Mouse (Mus musculus) hematopoietic stem cell, adult 5-6 weeks (primary cell): Measurements from ENCODE around the gene Rpl36. TPM values are rescaled to one million over a fixed set of nuclear protein-coding genes. Genes with fewer than 3 reads are reported as not detected.
"Not testable (repeated sequence)": the region's sequence is repeated elsewhere in the genome, so short reads cannot be mapped to it uniquely, and the experiment has no call there.

ENCODE experiments used
- ATAC-seq, 2 experiments: fragments of 125-278 bp in 1 of 2; replicated peaks in 1 of 2; 2 replicates each; pipeline ENCODE4 v1.8.0; 2016 to 2017; ENCODE audit warnings: inconsistent platforms in 2 of 2, mild to moderate bottlenecking in 2 of 2, moderate number of reproducible peaks in 2 of 2, low read depth in 1 of 2, moderate TSS enrichment in 1 of 2; ENCODE audit not compliant: low FRiP score in 2 of 2, poor library complexity in 2 of 2, severe bottlenecking in 2 of 2, insufficient read depth in 1 of 2, low TSS enrichment in 1 of 2
- total RNA-seq: library from RNA; stranded (forward); fragments of 172-1452, 232-1000 nt; gene quantifications from 2 replicates; pipeline ENCODE4 v1.2.3, GENCODE M21; 2017

The Rpl36 gene
- total RNA-seq, 1 experiment from 2014 or later: 2,030 TPM

DNA sequence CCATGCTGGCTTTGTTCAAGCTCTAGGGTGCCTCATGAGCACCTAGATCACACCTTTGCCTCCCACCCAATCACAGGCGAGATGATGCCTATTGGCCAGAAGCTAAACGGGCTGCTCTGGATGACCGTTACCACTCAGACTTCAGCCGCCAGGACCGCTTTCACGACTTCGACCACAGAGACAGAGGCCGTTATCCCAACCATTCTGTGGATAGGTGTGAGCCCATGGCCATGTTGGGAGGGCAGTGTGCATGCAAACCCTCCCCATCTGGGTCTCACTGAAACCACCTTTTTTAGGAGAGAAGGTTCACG lies 9.2 kb upstream of the Rpl36 start:
- no peak for ATAC-seq

GRCm38 (mm10) chr17:56604422-56604821 lies 8.8 kb upstream of the Rpl36 start:
- no peak for ATAC-seq

DNA sequence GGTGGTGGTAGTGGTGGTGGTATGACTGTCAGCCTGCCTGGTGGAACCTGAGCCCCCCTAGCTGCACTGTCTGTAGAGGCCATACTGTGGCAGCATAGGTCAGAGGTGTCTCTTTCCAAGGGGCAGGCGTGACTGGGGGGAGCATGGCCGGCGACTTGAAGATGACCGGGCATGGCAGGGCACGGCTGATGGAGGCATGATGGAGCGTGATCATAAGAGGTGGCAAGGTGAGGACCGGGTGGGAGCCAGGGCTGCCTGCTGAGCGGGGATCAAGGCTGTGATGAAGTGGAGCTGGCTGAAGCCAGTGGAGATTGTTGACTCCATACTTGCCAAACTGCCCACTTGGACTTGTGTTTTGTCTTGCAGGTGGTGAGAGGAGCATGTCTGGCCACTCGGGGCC lies 7.8 kb upstream of the Rpl36 start:
- no peak for ATAC-seq

GRCm38 (mm10) chr17:56607521-56608062 lies 5.6 kb upstream of the Rpl36 start:
- no peak for ATAC-seq

DNA sequence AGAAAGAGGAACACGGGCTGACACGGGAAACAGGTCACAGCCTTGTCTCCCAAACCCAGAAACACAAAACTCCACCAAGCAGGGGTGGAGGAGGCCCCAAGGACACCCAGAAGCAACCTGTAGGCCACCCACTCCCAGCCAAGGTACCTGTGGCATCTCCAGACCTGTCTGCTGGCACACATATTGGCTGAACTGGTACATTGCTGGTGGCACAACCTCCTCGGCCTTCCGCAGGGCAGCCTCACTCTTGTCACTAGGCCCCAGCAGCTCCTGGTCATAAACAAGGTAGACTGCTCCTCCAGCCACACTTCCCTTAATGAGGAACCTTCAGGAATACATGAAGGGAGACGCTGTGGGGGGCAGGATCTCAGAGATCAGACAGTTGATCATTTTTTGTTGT lies 4.5 kb upstream of the Rpl36 start:
- ATAC-seq: no peak

DNA sequence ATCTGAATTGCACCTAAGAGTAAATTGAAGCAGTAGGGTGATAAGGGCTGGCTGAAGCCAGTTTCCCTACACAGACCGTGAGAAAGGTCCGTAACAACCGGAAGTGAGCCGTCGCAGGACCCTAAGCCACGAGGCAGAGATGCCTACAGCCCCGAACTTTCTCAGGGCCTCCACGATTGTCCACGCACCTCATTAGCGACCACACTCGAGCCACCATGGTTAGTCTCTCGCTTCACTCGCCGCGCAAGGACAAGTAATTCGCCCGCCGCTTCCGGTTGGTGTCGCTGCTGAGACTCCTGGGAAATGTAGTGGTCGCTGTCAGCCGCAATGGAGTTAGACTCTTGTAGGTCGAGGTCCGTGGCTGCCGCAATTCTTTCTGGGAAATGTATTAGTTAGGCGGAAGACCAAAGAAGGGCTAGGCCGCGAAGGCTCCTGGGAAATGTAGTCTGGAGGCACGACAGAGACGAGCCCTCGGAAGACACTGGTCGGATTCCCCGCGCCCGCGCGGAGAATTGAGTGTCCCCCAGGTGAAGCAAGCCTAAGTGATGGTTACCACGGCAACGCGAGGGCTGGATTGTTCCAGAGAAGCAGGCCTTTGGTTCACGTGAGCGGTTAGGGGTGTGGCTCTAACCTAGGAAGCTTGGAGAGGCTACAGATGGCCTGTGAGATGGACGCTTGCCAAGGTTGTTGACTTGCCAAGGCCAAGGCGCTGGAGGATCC lies 3.6 kb upstream of the Rpl36 start, which contains the start of gene 2410015M20Rik:
2410015M20Rik (minus strand) TSS at position 320 of the 720 bp plus-strand sequence.
- ATAC-seq: peak; percentile 76 to 85

DNA sequence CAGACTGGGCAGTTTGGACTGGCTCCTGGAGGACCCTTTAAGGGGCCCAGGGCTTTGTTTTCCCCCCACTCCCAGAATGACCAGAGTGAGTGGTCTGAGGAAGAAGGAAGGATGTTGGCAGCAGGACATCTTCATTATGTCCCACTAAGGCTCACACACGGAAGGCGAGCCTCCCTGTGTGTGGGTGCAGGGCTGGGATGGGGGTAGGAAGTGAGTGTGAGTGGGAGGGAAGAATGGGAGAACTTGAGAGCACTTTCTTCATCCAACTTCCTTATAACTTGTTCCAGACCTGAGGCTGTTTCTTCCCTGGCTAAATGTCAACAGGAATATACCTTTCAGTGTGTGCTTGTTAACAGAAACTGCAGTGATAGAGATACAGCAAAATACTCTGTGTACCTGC lies 1.9 kb upstream of the Rpl36 start:
- ATAC-seq: no peak

DNA sequence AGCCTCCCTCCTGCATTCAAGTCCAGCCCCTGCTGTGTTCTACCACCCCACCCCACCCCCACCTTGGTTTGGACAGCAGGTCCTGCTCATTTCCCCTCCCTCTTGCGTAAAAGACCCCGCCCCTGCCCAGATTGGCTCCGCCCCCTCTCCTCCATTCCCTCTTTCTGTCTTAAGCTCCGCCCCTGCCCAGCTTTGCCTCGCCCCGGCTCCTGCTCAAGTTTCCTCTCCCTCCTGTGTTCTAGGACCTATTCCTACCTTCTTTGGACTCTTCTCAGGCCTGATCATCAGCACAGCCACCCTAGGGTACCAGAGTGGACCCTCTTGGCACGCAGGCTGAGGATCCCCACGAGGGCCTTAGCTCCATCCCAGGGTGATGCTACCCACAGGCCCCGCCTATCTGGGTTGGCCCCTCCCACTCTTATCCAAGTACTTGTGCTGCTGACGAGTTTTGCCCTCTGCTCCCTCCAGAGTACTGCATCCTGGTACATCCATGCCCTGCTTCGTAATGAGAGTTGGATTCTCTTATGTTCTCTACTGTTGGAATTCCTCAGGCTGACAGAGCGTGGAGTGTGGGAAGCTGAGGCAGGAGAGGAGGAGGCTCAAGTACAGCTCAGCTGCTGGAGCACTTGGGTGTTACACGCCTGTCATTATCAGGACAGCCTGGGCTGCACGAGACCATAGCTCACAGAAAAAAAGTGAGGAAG lies 1.2 kb upstream of the Rpl36 start:
- ATAC-seq: no peak

DNA sequence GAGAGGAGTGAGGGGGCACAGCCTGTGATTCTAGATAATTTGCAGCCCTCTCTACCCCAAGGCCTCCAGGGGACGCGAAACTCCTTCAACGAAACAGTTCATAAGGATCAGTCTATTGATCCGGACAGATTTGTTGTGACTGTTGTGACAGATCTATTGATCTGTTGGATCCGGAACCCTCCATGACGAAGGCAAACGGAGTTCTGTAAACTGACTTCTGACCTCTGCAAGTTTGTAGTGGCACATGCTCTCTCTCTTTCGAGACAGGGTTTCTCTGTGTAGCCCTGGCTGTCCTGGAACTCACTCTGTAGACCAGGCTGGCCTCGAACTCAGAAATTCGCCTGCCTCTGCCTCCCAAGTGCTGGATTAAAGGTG lies 664 bp upstream of the Rpl36 start:
- ATAC-seq: not testable (repeated sequence)

DNA sequence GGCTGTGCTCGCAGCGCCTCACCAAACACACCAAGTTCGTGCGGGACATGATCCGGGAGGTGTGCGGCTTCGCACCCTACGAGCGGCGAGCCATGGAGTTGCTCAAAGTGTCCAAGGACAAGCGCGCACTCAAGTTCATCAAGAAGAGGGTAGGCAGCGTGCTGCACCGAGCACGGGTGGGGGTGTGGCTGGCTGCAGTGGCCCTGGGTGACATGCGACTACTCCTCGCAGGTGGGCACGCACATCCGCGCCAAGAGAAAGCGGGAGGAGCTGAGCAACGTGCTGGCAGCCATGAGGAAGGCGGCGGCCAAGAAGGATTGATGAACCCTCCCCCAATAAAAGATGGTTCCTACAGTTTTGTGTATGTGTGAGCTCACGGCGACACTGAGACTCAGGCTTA lies 677 bp downstream of the Rpl36 start:
- not testable (repeated sequence) for ATAC-seq

DNA sequence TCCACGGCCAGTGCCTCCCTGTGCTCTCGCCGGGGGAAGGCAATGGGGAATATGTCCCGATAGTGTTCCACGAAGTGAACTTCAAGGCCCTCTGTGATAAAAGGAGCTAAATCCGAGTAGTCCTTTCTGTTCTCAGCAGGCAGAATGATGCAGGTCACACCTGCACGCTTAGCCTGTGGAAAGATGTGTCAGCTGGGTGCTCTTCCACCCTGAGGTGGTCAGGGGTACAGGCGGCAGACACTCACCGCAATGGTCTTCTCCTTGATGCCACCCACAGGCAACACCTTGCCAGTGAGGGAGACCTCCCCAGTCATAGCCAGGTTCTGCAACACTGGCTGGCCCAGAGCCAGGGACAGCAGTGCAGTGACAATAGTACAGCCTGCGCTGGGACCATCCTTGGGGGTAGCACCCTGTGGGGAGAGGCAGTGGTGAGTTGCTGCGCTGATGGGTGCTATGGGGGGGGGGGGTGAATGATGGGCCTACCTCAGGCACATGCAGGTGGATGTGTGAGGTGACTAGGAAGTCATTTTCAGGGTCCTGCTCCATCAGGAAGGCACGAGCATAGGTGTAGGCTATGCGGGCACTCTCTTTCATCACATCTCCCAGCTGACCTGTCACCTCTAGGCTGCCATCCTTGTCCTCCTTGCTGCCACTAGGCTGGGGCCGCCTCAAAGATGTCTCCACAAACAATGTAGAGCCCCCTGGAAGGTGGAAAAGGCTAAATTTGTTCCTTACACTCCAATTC lies 1.3 kb downstream of the Rpl36 start:
- ATAC-seq: no peak

DNA sequence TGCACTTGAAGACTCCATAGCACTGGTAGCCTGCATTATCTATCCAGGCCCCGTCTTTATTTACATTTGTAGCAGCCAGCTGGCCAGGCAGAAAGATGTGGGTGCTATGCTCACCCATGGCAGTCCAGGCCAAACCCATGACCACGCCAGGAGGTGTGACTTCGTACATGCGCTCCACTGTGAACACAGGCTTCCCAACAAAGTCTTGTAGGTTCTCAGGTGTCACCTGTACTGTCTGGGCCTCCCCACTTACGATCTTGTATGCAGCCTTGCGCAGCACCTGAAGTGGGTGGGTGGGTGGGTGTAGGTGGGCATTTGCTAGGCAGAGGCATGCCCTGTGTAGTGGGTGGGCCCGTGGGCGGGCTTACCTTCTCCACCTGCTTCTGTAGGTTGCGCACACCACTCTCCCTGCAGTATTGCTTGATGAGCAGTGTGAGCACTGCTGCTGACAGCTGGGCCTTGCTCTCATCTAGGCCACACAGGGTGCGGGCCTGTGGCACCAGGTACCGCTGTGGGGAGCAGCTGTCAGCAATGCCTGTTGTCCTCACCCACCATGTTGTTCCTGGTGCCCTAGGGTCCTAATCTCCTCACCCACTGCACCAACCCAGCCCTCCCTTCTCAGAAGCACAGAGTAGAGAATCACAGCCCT lies 2.0 kb downstream of the Rpl36 start:
- ATAC-seq: no peak

DNA sequence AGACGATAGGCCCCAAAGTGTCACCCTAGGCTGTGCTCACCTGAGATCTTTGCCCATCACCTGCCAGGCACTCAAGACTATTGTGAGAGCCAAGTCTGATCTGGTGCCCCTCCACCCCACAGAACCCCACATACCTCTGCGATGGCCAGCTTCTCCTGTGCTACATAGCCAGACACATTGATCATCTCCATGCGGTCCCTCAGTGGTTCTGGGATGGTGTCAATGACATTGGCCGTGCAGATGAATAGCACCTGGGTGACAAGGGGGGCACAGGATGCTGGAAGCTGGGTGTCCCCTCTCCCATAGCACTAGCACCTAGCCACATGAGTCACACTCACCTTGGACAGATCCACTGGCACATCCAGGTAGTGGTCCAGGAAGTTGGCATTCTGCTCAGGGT lies 2.6 kb downstream of the Rpl36 start:
- ATAC-seq: no peak

DNA sequence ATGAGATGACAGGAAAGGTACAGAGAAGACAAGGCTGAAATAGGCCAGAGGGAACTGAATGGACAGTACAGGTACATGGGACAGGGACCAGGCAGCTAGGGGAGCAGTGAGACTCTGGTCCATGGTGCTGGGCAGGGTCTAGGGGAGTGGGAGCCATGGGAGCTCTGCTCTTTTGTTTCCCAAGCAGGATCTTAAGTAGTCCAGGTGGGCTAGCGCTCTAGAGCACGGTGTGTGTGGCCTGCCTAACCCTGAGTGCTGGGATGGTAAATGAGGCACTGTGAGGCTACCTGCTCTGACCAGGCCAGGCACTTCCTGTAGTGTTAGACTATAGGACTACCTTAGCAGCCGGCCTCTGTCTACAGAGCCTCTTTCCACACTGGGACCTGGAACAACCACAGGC lies 3.5 kb downstream of the Rpl36 start:
- ATAC-seq: no peak

DNA sequence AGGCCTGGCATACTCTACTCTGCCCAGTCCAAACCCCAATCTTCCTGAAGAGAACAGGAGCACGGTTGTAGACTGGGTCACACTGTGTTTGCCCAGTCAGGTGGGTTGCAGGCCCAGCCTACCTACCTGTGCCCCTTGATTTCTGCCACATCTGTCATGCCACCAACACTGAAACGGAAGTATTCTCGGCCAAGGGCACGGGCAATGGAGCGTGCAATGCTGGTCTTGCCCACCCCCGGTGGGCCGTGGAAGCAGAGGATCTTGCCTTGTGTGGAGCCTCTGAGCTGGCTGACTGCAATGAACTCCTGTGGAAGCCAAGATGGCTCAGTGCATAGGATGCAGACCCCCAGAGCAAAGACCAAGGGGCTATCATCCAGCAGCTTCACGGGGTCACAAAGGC lies 4.4 kb downstream of the Rpl36 start:
- ATAC-seq: no peak

DNA sequence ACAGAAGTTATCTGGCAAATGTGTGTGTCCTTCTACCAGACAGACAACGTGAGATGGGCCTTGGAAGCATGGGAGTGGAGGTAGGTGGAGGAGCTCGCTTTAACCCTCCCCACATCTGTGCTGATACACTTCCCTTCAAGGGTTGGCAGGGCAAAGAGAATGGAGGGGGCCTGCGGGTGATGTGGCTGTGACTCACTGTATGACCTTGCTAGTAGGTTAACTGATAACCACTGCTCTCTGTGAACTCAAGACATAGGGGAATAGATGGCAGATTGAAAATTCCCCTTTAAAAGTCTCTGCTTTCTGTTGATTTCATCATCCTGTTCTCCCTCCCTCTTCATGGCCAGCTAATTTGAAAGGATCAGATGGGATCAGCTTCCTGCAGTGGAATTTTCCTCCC lies 12.3 kb downstream of the Rpl36 start:
- no peak for ATAC-seq

DNA sequence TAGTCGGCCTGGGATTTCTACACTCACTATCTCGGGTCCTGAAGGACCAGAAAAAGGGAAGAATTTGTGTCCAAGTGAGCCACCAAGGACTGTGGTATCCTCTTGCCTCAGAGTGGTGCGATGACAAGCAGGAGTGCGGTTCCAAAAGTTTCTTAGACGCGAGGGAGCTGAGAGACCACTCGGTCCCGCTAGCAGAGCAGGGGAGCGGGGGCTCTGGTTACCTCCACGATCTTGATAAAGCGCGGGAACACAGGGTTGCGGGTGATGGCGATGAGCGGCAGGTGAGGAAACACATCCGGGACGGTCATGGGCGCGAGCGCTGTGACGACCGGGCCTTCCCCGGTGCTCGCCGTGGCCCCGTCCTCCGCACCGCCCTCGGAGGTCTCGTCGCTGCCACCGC lies 13.0 kb downstream of the Rpl36 start:
- peak in 1 of 2 experiments; percentile 1; a peak in 1 of 4 replicates for ATAC-seq
